Mouse (Mus musculus) heart, embryonic 14.5 days (tissue): ENCODE results near the gene Otulin. TPM values are rescaled to one million over a fixed set of nuclear protein-coding genes. Genes with fewer than 3 reads are reported as not detected.

Experiments used
- ATAC-seq: fragments of 200-750 bp; cut with Nextera tagmentation; 2 replicates; pipeline ENCODE4 v1.8.0; 2017; ENCODE audit warnings: low read depth, moderate TSS enrichment; ENCODE audit not compliant: insufficient number of reproducible peaks, insufficient read depth, low FRiP score
- H3K27ac ChIP-seq, 2 experiments: fragments of 200-500 bp in 1 of 2; fragments of 300-500 bp in 1 of 2; sonication (generic) in 1 of 2; replicated peaks in 1 of 2; 2 replicates each; pipeline ENCODE4 v1.5.1; 2012 to 2014; ENCODE audit warnings: low read depth in 2 of 2, low read length in 2 of 2, control low read depth in 1 of 2, mild to moderate bottlenecking in 1 of 2, mixed read lengths in 1 of 2; ENCODE audit not compliant: control insufficient read depth in 1 of 2, insufficient read depth in 1 of 2
- H3K27me3 ChIP-seq: fragments of 300-500 bp; sonication (generic); 2 replicates; pipeline ENCODE4 v1.6.1; 2014; ENCODE audit warnings: mild to moderate bottlenecking, low read length, control low read depth; ENCODE audit not compliant: control insufficient read depth, insufficient read depth
- H3K36me3 ChIP-seq: fragments of 300-500 bp; sonication (generic); 2 replicates; pipeline ENCODE4 v1.6.1; 2014; ENCODE audit warnings: mild to moderate bottlenecking, control low read depth, low read length, mixed read lengths; ENCODE audit not compliant: control insufficient read depth, insufficient read depth
- H3K4me1 ChIP-seq, 2 experiments: fragments of 200-500 bp in 1 of 2; fragments of 300-500 bp in 1 of 2; sonication (generic) in 1 of 2; 2 replicates each; pipeline ENCODE4 v1.6.1; 2012 to 2014; ENCODE audit warnings: low read length in 2 of 2, control low read depth in 1 of 2, mixed read lengths in 1 of 2; ENCODE audit not compliant: control insufficient read depth in 2 of 2, insufficient read depth in 2 of 2
- H3K4me2 ChIP-seq: fragments of 300-500 bp; sonication (generic); 2 replicates; pipeline ENCODE4 v1.6.1; 2014; ENCODE audit warnings: mild to moderate bottlenecking, low read length
- H3K4me3 ChIP-seq, 2 experiments: fragments of 200-500 bp in 1 of 2; fragments of 300-500 bp in 1 of 2; sonication (generic) in 1 of 2; 2 replicates each; pipeline ENCODE4 v1.5.1; 2012 to 2014; ENCODE audit warnings: low read length in 2 of 2, mild to moderate bottlenecking in 2 of 2, control low read depth in 1 of 2, low read depth in 1 of 2, moderate library complexity in 1 of 2; ENCODE audit not compliant: control insufficient read depth in 1 of 2, insufficient read depth in 1 of 2
- H3K9ac ChIP-seq: fragments of 300-500 bp; sonication (generic); 2 replicates; pipeline ENCODE4 v1.6.1; 2014; ENCODE audit warnings: mild to moderate bottlenecking, low read length
- H3K9me3 ChIP-seq: fragments of 300-500 bp; sonication (generic); 2 replicates; pipeline ENCODE4 v1.6.1; 2016; ENCODE audit warnings: low read length, control low read depth; ENCODE audit not compliant: control insufficient read depth
- WGBS: fragments of 180-500 bp; shearing (Covaris S2); extraction: QIAGEN DNeasy Blood & Tissue Kit; methylation state at CpG from one replicate; pipeline ENCODE4 v1.1.7; 2014; 5-methylcytosine and 5-hydroxymethylcytosine counted together
- polyA plus RNA-seq: library from polyadenylated mRNA; unstranded; fragments of >200 nt; fragmentation: Nextera tagmentation; extraction: Ambion mirVana; gene quantifications from 2 replicates; pipeline ENCODE4 v1.2.1, GENCODE M21; 2014

The Otulin gene
- polyA plus RNA-seq, 1 experiment from 2014 or later: 38.1 TPM

DNA sequence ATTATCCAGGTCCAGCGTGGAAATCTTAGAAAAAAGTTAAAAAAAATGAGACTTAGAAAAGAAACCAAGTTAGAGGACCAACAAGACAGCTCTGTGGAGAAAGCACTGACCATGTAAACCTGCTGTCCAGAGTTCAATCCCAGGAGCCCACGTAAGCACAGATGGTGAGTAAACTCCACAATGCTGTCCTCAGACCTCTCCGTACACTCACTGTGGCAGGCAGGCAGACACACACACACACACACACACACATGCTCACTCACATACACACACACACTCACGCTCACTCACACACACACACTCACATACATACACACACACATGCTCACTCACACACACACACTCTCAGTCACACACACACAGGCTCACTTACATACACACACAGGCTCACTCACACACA, 17.2 kb downstream of the Otulin start:
- Histone ChIP-seq H3K4me3 (no peak overlapping the region), H3K9ac (no peak overlapping the region), H3K4me1 (peaks cover 2 to 4% of the 10 kb centered on the region in 2 experiments; a peak in 2 of 4 replicates), H3K27me3 (no peaks in the 10 kb centered on the region), H3K27ac (no peak overlapping the region), H3K9me3 (no peaks in the 10 kb centered on the region), H3K4me2 (no peak overlapping the region), H3K36me3 (peaks cover 71% of the 10 kb centered on the region)
- no peak for ATAC-seq
- WGBS: 87% methylated on average over 4 of the region's 4 CpGs

DNA sequence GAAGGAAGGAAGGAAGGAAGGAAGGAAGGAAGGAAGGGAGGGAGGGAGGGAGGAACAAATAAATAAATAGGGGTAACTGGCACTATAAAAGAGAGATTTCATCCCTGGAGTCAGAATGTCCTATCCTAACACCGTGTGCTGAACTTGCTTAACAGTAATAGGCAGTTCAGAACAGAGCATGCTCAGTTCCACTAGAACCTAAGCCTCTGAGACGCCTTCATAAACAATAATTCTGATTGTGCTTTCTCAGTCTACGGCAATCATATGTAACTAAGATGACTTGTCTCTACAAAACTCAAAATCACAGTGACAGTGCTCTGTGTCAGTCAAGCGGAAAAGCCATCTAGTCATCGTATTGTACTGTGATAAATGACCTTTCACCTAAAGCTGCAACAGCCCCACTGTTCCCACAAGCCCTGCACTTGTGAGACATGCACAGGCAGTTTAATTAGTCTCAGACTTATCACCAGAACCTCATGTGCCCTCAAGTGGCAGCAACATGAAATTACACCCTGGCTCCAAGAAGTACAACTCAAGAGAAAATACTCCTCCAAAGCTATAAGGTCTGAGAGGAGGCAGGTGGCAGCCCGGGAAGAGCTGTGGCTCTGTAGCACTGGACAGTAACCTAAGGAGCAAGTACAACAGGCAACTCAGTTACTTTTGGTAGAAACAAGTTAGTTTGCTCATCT, 17.8 kb downstream of the Otulin start:
- Histone ChIP-seq H3K27ac (no peak overlapping the region), H3K4me1 (0 out of 4 replicates have a peak, but pooled peaks cover 0 to 3% of the 10 kb centered on the region in 2 experiments), H3K36me3 (peaks cover 77% of the 10 kb centered on the region), H3K4me2 (no peak overlapping the region), H3K9ac (no peak overlapping the region), H3K27me3 (no peaks in the 10 kb centered on the region), H3K9me3 (no peaks in the 10 kb centered on the region), H3K4me3 (no peak overlapping the region)
- WGBS: 51% methylated on average over 6 of the region's 6 CpGs
- ATAC-seq: peak; percentile 38; the same call in 1 of the 2 replicates

DNA sequence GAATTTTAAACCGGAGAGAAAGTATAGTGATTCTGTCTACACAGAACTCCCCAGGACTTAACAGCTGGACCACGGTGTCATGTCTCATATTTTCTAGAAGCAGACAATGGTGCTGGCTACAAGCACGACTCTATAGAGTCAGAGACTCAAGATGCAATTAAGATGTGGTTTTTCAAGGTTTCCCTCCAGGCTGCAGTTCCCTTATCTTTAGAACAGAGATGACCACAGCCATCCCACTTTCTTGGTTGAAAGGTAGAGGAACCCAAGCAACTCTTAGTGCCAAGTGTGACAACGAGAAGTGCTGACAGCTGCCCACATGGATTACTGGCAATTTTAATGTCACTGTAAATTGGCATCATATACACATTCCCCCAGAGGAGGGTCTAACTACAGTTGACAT, 20.9 kb downstream of the Otulin start:
- Histone ChIP-seq H3K4me1 (0 out of 4 replicates have a peak, but pooled peaks cover 0 to 3% of the 10 kb centered on the region in 2 experiments), H3K36me3 (peaks cover 81% of the 10 kb centered on the region), H3K4me3 (no peak overlapping the region), H3K9ac (no peak overlapping the region), H3K9me3 (no peaks in the 10 kb centered on the region), H3K27me3 (no peaks in the 10 kb centered on the region), H3K4me2 (no peak overlapping the region), H3K27ac (no peak overlapping the region)
- WGBS: 84% methylated on average over 4 of the region's 4 CpGs
- no peak for ATAC-seq

DNA sequence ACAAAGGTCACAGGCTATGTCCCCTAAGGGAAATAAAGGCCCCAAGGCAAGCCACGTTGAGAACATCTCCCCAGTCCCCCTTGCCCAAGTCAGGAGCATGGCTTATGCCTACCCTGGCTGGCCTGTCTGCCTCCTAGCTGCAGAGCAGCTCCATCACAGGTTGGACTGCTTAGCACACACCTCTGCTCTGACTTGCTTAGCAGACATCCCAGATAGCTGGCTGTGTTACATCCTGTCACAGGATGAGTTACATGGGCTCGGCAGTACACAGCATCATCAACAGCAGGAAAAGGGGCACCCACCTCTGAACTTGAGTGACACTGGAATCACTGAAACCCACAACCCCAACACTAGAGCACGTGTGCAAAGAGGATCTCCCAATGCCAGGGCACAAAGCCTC, 25.2 kb downstream of the Otulin start:
- Histone ChIP-seq H3K9me3 (no peaks in the 10 kb centered on the region), H3K27ac (no peak overlapping the region), H3K4me1 (peaks cover 4 to 12% of the 10 kb centered on the region in 2 experiments), H3K27me3 (no peaks in the 10 kb centered on the region), H3K4me2 (no peak overlapping the region), H3K36me3 (peaks cover 85% of the 10 kb centered on the region), H3K4me3 (no peak overlapping the region), H3K9ac (no peak overlapping the region)
- no peak for ATAC-seq
- 81% methylated on average over 3 of the region's 3 CpGs for WGBS

DNA sequence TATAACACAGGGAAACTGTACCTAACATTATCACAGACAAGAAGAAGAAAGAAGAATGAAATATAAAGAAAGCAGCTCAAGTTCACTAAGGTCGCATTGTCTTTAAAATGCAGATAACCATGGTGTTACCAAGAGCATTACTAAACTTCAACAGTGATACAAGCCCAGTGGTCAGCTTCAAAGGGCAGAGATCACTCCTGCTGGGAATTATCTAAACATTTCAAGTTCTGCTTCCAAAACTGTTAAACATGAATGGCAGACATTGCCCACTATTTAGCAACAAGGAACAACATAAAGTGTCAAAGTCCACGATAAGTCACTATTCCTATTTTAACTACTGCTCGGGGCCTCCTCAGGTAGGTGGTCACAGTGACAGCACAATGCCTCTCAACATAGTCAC, 25.9 kb downstream of the Otulin start:
- Histone ChIP-seq H3K9me3 (no peaks in the 10 kb centered on the region), H3K27ac (no peak overlapping the region), H3K4me2 (no peak overlapping the region), H3K36me3 (peaks cover 87% of the 10 kb centered on the region), H3K27me3 (no peaks in the 10 kb centered on the region), H3K4me3 (no peak overlapping the region), H3K9ac (no peak overlapping the region), H3K4me1 (peaks cover 4 to 12% of the 10 kb centered on the region in 2 experiments)
- no peak for ATAC-seq
- WGBS: 86% methylated on average over 3 of the region's 3 CpGs

DNA sequence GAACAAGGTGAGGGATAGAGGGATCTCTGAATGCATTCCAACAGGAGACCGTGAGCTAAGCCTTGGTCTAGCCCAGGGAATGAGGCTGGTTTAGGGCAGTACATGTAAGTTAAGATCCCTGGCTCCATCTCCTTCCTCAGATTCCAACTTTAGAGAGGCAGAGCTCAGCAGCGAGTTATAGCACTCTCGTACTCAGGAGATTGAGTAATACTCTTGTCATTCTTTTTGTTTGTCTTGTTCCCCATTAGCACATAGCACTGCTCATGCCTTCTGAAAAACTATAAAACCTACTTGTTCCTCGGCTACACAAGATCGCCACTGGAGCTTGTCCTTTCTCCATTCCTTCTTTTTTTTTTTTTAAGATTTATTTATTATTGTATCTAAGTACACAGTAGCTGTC, 30.0 kb downstream of the Otulin start:
- Histone ChIP-seq H3K4me2 (no peak overlapping the region), H3K27me3 (no peaks in the 10 kb centered on the region), H3K9ac (no peak overlapping the region), H3K4me3 (no peak overlapping the region), H3K36me3 (peaks cover 67% of the 10 kb centered on the region), H3K9me3 (no peaks in the 10 kb centered on the region), H3K27ac (no peak overlapping the region), H3K4me1 (peaks cover 8 to 31% of the 10 kb centered on the region in 2 experiments)
- ATAC-seq: no peak
- 88% methylated on average over 5 of the region's 5 CpGs for WGBS

DNA sequence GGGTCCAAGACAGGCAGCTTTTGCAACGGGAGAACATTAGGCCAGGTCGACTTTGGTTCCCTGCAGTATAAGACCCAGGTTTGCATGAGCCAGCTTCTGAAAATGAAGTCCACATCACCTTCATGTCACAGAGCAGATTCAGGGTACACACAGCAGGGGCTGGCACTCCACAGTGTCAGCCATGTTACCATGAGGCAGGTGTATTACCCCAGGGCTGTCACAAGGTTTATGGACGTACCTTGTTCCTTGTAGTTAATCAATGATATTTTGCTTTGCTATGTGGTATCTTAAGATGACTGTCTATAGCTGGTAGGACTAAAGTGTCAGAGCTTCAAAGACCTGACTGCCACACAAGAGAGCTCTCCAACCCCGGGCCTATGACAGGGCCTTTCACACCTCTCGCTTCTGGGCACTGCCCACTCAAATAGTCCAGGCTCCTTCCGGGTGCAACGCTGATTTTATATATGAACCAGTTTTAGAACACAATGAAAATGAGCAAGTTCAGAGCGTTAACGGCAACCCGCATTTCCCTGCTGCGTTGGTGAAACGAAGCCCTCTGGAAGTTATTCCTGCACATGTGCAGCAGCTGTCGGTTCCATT, 31.6 kb downstream of the Otulin start:
- Histone ChIP-seq H3K9ac (no peak overlapping the region), H3K9me3 (no peaks in the 10 kb centered on the region), H3K4me2 (no peak overlapping the region), H3K27ac (no peak overlapping the region), H3K4me3 (no peak overlapping the region), H3K4me1 (peaks cover 12 to 30% of the 10 kb centered on the region in 2 experiments), H3K36me3 (peaks cover 62% of the 10 kb centered on the region), H3K27me3 (no peaks in the 10 kb centered on the region)
- no peak for ATAC-seq
- WGBS: 90% methylated on average over 13 of the region's 13 CpGs
